Mouse (Mus musculus) neural tube, embryonic 10.5 days (tissue): ENCODE results near the gene Pde2a.

ENCODE experiments used
- DNase-seq: peaks from one replicate; pipeline ENCODE4 v3.0.0-alpha.2; 2017; ENCODE audit warnings: low spot score; ENCODE audit errors: extremely low spot score

Gene Pde2a

GRCm38 (mm10) chr7:101403831-101404230 lies 17.7 kb upstream of the Pde2a start:
- DNase-seq, result no peak

GRCm38 (mm10) chr7:101410267-101410936 lies 11.1 kb upstream of the Pde2a start, which contains the start of gene Gm45837:
Gm45837 (plus strand) TSS chr7:101410886.
- no peak for DNase-seq

- peak; percentile 88 for DNase-seq
Observed at GRCm38 (mm10) chr7:101412796-101413195, 8.7 kb upstream of the Pde2a start.

GRCm38 (mm10) chr7:101414209-101414608 lies 7.3 kb upstream of the Pde2a start:
- no peak for DNase-seq

- no peak for DNase-seq
Observed at GRCm38 (mm10) chr7:101414661-101415511, 6.6 kb upstream of the Pde2a start.

- DNase-seq, result no peak
Observed at GRCm38 (mm10) chr7:101415512-101416100, 5.9 kb upstream of the Pde2a start.

- DNase-seq, result no peak
Observed at GRCm38 (mm10) chr7:101416391-101416790, 5.1 kb upstream of the Pde2a start.

GRCm38 (mm10) chr7:101419013-101419770 lies 2.3 kb upstream of the Pde2a start:
- peak; percentile 37 for DNase-seq

- no peak for DNase-seq
Observed at GRCm38 (mm10) chr7:101422069-101422468, 578 bp downstream of the Pde2a start.

GRCm38 (mm10) chr7:101422646-101423045 lies 1.2 kb downstream of the Pde2a start:
- no peak for DNase-seq

GRCm38 (mm10) chr7:101423970-101424369 lies 2.5 kb downstream of the Pde2a start:
- DNase-seq, result no peak

- no peak for DNase-seq
Observed at GRCm38 (mm10) chr7:101426692-101427091, 5.2 kb downstream of the Pde2a start.

GRCm38 (mm10) chr7:101427736-101428135 lies 6.2 kb downstream of the Pde2a start:
- peak; percentile 59 for DNase-seq

GRCm38 (mm10) chr7:101435038-101435437 lies 13.5 kb downstream of the Pde2a start:
- no peak for DNase-seq

GRCm38 (mm10) chr7:101437876-101438275 lies 16.4 kb downstream of the Pde2a start:
- no peak for DNase-seq

- no peak for DNase-seq
Observed at GRCm38 (mm10) chr7:101443093-101443492, 21.6 kb downstream of the Pde2a start.

GRCm38 (mm10) chr7:101444211-101444610 lies 22.7 kb downstream of the Pde2a start:
- DNase-seq, result no peak

GRCm38 (mm10) chr7:101449855-101450254 lies 28.4 kb downstream of the Pde2a start:
- DNase-seq, result no peak

GRCm38 (mm10) chr7:101450422-101451401 lies 29.2 kb downstream of the Pde2a start:
- DNase-seq, result peak; percentile 95

GRCm38 (mm10) chr7:101452669-101453068 lies 31.2 kb downstream of the Pde2a start:
- DNase-seq, result no peak
